Mouse (Mus musculus) small intestine, adult 2 months (tissue): Measurements from ENCODE around the gene Pappa. TPM values are rescaled to one million over a fixed set of nuclear protein-coding genes. Genes with fewer than 3 reads are reported as not detected.

Source experiments
- H3K27ac ChIP-seq: fragments of 200-500 bp; 2 replicates; pipeline ENCODE4 v1.5.1; 2012; ENCODE audit warnings: low read depth, low read length, control low read depth, inconsistent platforms; ENCODE audit not compliant: insufficient read depth
- H3K27me3 ChIP-seq: fragments of 200-500 bp; 2 replicates; pipeline ENCODE4 v1.6.1; 2012; ENCODE audit warnings: mild to moderate bottlenecking, moderate library complexity, low read length, inconsistent platforms; ENCODE audit not compliant: control insufficient read depth, insufficient read depth
- H3K36me3 ChIP-seq: fragments of 200-500 bp; 2 replicates; pipeline ENCODE4 v1.6.1; 2012; ENCODE audit warnings: mild to moderate bottlenecking, low read length, control low read depth, inconsistent platforms; ENCODE audit not compliant: control insufficient read depth, insufficient read depth
- H3K4me1 ChIP-seq: fragments of 200-500 bp; 2 replicates; pipeline ENCODE4 v1.6.1; 2012; ENCODE audit warnings: low read length, inconsistent platforms, mixed read lengths; ENCODE audit not compliant: control insufficient read depth, insufficient read depth, insufficient read length
- H3K4me3 ChIP-seq: fragments of 200-500 bp; 2 replicates; pipeline ENCODE4 v1.5.1; 2012; ENCODE audit warnings: low read depth, mild to moderate bottlenecking, control low read depth, inconsistent platforms, low read length, moderate library complexity
- CTCF ChIP-seq: fragments of 200-500 bp; IDR thresholded peaks from 2 replicates; pipeline ENCODE4 v1.5.1; 2012; ENCODE audit warnings: low read depth, mild to moderate bottlenecking, control low read depth, inconsistent platforms, low read length, moderate library complexity, mixed read lengths; ENCODE audit not compliant: insufficient replicate concordance, insufficient read length; ENCODE audit errors: extremely low read depth
- POLR2A ChIP-seq: fragments of 200-500 bp; IDR thresholded peaks from 2 replicates; pipeline ENCODE4 v1.6.1; 2012; ENCODE audit warnings: low read depth, mild to moderate bottlenecking, control low read depth, inconsistent platforms, low read length, moderate library complexity
- WGBS: fragments of 180-500 bp; shearing (Covaris S2); methylation state at CpG from one replicate; pipeline ENCODE4 v1.1.7; 2018; 5-methylcytosine and 5-hydroxymethylcytosine counted together
- polyA plus RNA-seq: library from polyadenylated mRNA; depleted of rRNA; stranded (reverse); fragments of >200 nt; gene quantifications from 2 replicates; pipeline ENCODE4 v1.2.3, GENCODE M21; 2012

The Pappa gene
- polyA plus RNA-seq, 1 experiment, result 0.53 TPM

DNA sequence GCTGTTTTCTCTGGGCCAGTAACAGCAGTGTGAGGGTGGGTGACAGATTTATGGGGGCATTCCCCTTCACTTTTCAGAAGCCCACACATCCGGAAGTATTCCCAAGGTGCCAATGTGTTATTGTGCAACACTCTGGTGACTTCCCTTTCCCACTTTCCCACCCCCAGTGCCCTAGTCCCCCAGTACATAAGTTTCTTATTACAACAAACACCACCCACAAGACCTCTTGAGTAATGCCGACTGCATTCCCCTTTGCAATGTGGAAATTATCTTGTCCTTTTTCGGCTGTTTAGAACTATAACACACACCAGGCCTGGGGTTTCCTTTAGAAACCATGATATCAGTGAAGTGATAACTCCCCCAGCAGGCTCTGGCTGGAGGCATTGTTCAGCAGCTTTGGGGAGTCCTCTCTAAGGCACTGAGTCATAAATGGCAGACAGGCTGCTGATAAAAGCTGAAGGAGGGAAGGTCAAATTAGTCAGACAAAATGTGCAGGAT lies 118.5 kb downstream of the Pappa start:
- Histone ChIP-seq H3K27ac (no peak overlapping the region), H3K27me3 (no peaks in the 10 kb centered on the region), H3K4me1 (no peaks in the 10 kb centered on the region), H3K4me3 (no peak overlapping the region), H3K36me3 (no peaks in the 10 kb centered on the region)
- 24% methylated on average over 3 of the region's 3 CpGs for WGBS
- TF ChIP-seq POLR2A, result no peak
- no peak for TF ChIP-seq CTCF

DNA sequence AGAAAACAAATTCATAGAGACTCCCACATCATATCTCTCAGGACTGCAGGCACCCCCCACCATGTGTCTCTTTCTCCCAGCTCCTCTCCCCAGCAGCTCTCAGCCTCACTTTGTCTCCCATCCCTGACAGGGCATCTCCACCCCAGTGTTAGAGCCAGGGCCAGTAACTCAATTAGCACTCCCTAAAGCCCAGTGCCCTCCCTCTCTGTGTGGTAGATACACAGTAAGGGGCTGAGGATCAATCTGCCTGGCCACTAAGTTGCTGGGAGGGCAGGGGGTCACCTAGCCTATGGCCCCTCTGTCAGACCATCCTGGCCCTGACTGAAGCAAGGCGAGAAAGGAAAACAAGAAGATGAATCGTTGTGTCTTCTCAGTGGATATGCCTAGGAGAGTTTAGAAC lies 119.3 kb downstream of the Pappa start:
- WGBS, result 59% methylated on average over 2 of the region's 2 CpGs
- no peak overlapping the region for H3K4me3 ChIP-seq

DNA sequence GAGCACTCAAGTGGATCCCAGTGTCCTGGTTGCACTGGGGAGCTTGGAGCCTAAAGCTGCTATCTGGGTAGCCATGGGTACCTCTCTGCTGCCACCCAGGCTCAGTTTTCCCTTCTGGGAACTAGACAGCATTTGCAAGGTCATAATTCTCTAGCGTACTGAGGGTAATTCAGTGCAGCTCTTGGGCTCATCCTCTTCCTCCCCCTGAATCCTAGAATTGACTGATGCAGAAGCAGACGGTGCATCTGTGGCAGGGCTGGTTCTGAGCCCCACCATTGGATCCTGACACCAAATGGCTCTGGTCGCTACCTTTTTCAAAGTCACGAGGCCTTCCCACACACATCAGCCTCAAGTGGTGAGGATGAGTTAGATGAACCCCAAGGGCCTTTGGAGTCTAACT lies 121.0 kb downstream of the Pappa start:
- WGBS, result 74% methylated on average over 4 of the region's 4 CpGs
- Histone ChIP-seq H3K4me3 (no peak overlapping the region), H3K4me1 (no peaks in the 10 kb centered on the region), H3K27me3 (no peaks in the 10 kb centered on the region), H3K36me3 (no peaks in the 10 kb centered on the region), H3K27ac (no peak overlapping the region)
- TF ChIP-seq POLR2A, result no peak
- TF ChIP-seq CTCF, result no peak

More for the DNA sequence above, 119.3 kb downstream of the Pappa start:
- Histone ChIP-seq H3K4me1 (no peaks in the 10 kb centered on the region), H3K27me3 (no peaks in the 10 kb centered on the region), H3K27ac (no peak overlapping the region), H3K36me3 (no peaks in the 10 kb centered on the region)
- TF ChIP-seq POLR2A (no peak), CTCF (no peak)

DNA sequence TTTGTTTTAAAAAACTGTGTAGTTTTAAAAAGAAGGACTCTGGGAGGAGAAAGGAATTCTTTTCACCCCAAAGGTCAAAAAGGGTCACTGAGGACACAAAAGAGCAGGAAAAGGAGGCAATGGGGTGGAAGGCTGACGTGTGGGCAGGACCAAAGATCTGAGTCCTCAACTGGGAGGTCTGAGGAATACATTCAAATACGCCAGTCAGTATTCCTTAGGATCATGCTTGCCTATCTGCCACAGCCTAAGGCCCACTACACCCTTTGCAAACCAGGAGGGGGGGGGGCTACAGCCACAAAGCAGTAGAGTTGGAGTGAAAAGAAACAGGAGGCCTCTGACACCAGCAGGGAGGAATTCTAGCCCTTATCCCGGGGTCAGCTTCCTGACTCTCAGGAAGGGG lies 121.5 kb downstream of the Pappa start:
- Histone ChIP-seq H3K4me1 (no peaks in the 10 kb centered on the region), H3K27me3 (no peaks in the 10 kb centered on the region), H3K4me3 (no peak overlapping the region), H3K27ac (no peak overlapping the region), H3K36me3 (no peaks in the 10 kb centered on the region)
- WGBS, result 62% methylated on average over 3 of the region's 3 CpGs
- TF ChIP-seq CTCF, result no peak
- TF ChIP-seq POLR2A, result no peak

DNA sequence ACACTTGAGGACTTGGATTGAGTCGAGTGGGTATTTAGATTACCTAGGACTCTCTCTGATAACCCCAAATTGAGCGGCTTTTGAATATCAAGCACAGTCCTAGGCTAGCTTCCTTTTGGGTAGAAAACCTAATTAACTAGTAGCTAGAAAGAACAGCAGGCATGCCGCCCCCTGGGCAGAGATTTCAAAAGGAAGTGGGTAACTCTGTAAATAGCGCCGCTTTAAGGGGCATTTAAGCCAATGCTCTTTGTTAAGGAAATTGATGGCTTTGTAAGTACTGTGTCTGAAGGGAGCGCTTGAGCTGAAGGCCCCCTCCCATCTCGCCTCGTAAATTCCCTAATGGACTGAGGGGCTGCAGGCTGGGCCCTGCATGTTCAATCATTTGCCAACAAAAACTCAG lies 128.2 kb downstream of the Pappa start:
- H3K4me1 ChIP-seq, result no peaks in the 10 kb centered on the region
- 20% methylated on average over 8 of the region's 8 CpGs for WGBS
- no peaks in the 10 kb centered on the region for H3K27me3 ChIP-seq
- H3K36me3 ChIP-seq, result no peaks in the 10 kb centered on the region
- H3K27ac ChIP-seq, result no peak overlapping the region
- TF ChIP-seq CTCF (no peak), POLR2A (no peak)
- H3K4me3 ChIP-seq, result no peak overlapping the region

DNA sequence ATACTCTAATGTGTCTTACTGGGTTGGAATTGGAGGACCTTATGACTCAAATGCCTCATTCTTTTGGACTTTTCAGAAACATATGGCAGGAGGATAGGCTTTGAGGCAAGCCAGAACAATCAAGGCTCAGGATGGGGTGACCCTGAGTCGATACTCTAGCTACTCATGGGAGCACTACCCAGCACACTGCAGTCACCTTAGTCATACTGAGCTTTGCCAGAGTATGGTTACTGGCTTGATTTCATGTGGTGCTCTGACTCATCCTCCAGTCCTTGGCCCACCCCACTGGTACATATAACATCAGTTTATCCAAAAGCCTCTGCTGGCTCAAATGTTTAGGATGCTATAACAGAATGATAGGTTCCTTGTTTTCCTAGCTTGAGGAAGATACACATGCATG lies 130.1 kb downstream of the Pappa start:
- no peaks in the 10 kb centered on the region for H3K36me3 ChIP-seq
- H3K27me3 ChIP-seq, result no peaks in the 10 kb centered on the region
- no peaks in the 10 kb centered on the region for H3K4me1 ChIP-seq
- no peak overlapping the region for H3K27ac ChIP-seq
- 79% methylated on average over 1 of the region's 1 CpGs for WGBS
- TF ChIP-seq POLR2A (no peak), CTCF (no peak)
- H3K4me3 ChIP-seq, result no peak overlapping the region

DNA sequence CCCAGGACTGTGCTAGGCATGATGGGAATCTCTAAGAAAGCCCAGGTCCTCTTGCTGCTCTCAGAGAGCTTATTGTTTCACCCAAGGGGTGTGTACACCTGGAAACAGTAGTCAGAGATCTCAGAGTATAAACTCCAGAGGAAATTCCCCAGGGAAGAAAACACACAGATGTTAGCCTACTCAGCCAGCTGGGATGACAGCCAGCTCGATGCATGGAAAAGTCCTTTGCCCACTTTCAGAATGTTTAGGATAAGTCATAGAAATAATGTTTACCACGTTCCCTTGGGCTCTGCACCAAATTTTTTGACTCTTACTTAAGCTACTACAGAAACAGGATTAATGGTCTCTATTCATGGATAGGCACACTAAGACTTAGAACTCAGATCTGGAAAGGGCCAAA lies 143.1 kb downstream of the Pappa start:
- Histone ChIP-seq H3K27ac (no peak overlapping the region), H3K4me3 (no peak overlapping the region), H3K36me3 (no peaks in the 10 kb centered on the region), H3K27me3 (no peaks in the 10 kb centered on the region), H3K4me1 (no peaks in the 10 kb centered on the region)
- 62% methylated on average over 2 of the region's 2 CpGs for WGBS
- no peak for TF ChIP-seq CTCF
- no peak for TF ChIP-seq POLR2A
